Mouse (Mus musculus) liver, adult 2 months (tissue): Measurements from ENCODE around the gene Reck. TPM values are rescaled to one million over a fixed set of nuclear protein-coding genes. Genes with fewer than 3 reads are reported as not detected.

Source experiments
- DNase-seq: peaks from one replicate; pipeline ENCODE4 v3.0.0-alpha.2; 2011; ENCODE audit warnings: low read depth, low spot score; ENCODE audit errors: extremely low read depth
- H3K27ac ChIP-seq: fragments of 200-500 bp; replicated peaks from 2 replicates; pipeline ENCODE4 v1.5.1; 2012; ENCODE audit warnings: low read depth, mild to moderate bottlenecking, control low read depth, inconsistent platforms, low read length; ENCODE audit not compliant: insufficient read depth
- H3K27me3 ChIP-seq: fragments of 200-500 bp; 2 replicates; pipeline ENCODE4 v1.6.1; 2012; ENCODE audit warnings: mild to moderate bottlenecking, moderate library complexity, low read length, inconsistent platforms; ENCODE audit not compliant: control insufficient read depth, insufficient read depth
- H3K36me3 ChIP-seq: fragments of 200-500 bp; 2 replicates; pipeline ENCODE4 v1.6.1; 2012; ENCODE audit warnings: low read length, inconsistent platforms; ENCODE audit not compliant: control insufficient read depth, insufficient read depth
- H3K4me1 ChIP-seq: fragments of 200-500 bp; 2 replicates; pipeline ENCODE4 v1.6.1; 2011; ENCODE audit warnings: low read length; ENCODE audit not compliant: control insufficient read depth, insufficient read depth
- H3K4me3 ChIP-seq: fragments of 200-500 bp; 2 replicates; pipeline ENCODE4 v1.5.1; 2011; ENCODE audit warnings: low read depth, mild to moderate bottlenecking, control low read depth, low read length, moderate library complexity; ENCODE audit not compliant: insufficient read depth
- H3K79me2 ChIP-seq: fragments of 200-500 bp; 2 replicates; pipeline ENCODE4 v1.6.1; 2012; ENCODE audit warnings: inconsistent platforms, mild to moderate bottlenecking, low read length, moderate library complexity; ENCODE audit not compliant: control insufficient read depth, insufficient read depth
- H3K9ac ChIP-seq: fragments of 200-500 bp; 2 replicates; pipeline ENCODE4 v1.6.1; 2012; ENCODE audit warnings: low read depth, mild to moderate bottlenecking, control low read depth, inconsistent platforms, low read length
- CTCF ChIP-seq: fragments of 200-500 bp; IDR thresholded peaks from 2 replicates; pipeline ENCODE4 v1.5.1; 2011; ENCODE audit warnings: low read depth, low read length, control low read depth
- POLR2A ChIP-seq: fragments of 200-500 bp; IDR thresholded peaks from 2 replicates; pipeline ENCODE4 v1.6.1; 2011; ENCODE audit warnings: low read length, control low read depth; ENCODE audit not compliant: insufficient read depth; ENCODE audit errors: extremely low read depth
- WGBS: fragments of 180-500 bp; shearing (Covaris S2); methylation state at CpG from one replicate; pipeline ENCODE4 v1.1.7; 2018; 5-methylcytosine and 5-hydroxymethylcytosine counted together
- polyA plus RNA-seq: library from polyadenylated mRNA; depleted of rRNA; stranded (reverse); fragments of >200 nt; gene quantifications from 2 replicates; pipeline ENCODE4 v1.2.3, GENCODE M21; 2012
- total RNA-seq: library from RNA; depleted of rRNA; stranded (reverse); fragments of >200 nt; gene quantifications from 2 replicates; pipeline ENCODE4 v1.2.3, GENCODE M21; 2014

Reck gene
- total and polyA plus RNA-seq, 2 experiments = 2.2 to 2.6 TPM

- Histone ChIP-seq H3K4me3 (no peak within 1 kb of the TSS), H3K36me3 (no peaks in the 10 kb centered on the region), H3K27me3 (no peaks in the 10 kb centered on the region), H3K79me2 (no peaks in the 10 kb centered on the region), H3K9ac (no peak within 1 kb of the TSS), H3K4me1 (no peaks in the 10 kb centered on the region), H3K27ac (no peak within 1 kb of the TSS)
- DNase-seq = no peak
- no peak for TF ChIP-seq CTCF
- TF ChIP-seq POLR2A = no peak
- 81% methylated on average over 1 of the region's 1 CpGs for WGBS
These were observed 35.2 kb upstream of the Reck start, which contains the start of gene Olfr157 for GRCm38 (mm10) chr4:43840101-43840500. Gene Olfr157, minus strand, starts transcription at chr4:43840201.

GRCm38 (mm10) chr4:43851265-43851664 lies 24.1 kb upstream of the Reck start, which contains the start of gene Olfr155:
Gene Olfr155, plus strand, starts transcription at chr4:43851565.
- WGBS = 81% methylated on average over 6 of the region's 6 CpGs

DNA sequence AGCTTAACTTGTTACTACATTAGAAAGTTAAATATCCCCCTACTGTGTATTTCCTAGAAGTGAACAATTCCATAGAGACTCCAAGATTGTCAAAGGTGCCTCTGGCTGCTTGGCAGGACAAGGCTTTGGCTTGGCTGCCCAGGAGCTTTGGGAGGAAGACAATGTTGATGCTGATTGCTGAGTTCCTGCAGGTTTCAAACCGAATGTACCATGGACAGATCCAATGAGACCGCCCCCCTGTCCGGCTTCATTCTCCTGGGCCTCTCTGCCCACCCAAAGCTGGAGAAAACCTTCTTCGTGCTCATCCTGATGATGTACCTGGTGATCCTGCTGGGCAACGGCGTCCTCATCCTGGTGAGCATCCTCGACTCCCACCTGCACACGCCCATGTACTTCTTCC lies 21.2 kb upstream of the Reck start:
- no peak overlapping the region for H3K4me3 ChIP-seq
- TF ChIP-seq CTCF (no peak), POLR2A (no peak)
- H3K4me1 ChIP-seq = no peaks in the 10 kb centered on the region
- H3K9ac ChIP-seq = no peak overlapping the region
- no peak overlapping the region for H3K27ac ChIP-seq
- no peaks in the 10 kb centered on the region for H3K36me3 ChIP-seq
- 74% methylated on average over 8 of the region's 8 CpGs for WGBS
- no peak for DNase-seq
- H3K79me2 ChIP-seq = no peaks in the 10 kb centered on the region
- H3K27me3 ChIP-seq = no peaks in the 10 kb centered on the region

More at GRCm38 (mm10) chr4:43851265-43851664, 24.1 kb upstream of the Reck start, which contains the start of gene Olfr155:
- Histone ChIP-seq H3K4me3 (no peak within 1 kb of the TSS), H3K4me1 (no peaks in the 10 kb centered on the region), H3K27me3 (peaks cover 4% of the 10 kb centered on the region; the same call in 1 of the 2 replicates), H3K36me3 (no peaks in the 10 kb centered on the region), H3K79me2 (no peaks in the 10 kb centered on the region), H3K9ac (no peak within 1 kb of the TSS), H3K27ac (no peak within 1 kb of the TSS)
- TF ChIP-seq POLR2A (no peak), CTCF (no peak)
- no peak for DNase-seq

DNA sequence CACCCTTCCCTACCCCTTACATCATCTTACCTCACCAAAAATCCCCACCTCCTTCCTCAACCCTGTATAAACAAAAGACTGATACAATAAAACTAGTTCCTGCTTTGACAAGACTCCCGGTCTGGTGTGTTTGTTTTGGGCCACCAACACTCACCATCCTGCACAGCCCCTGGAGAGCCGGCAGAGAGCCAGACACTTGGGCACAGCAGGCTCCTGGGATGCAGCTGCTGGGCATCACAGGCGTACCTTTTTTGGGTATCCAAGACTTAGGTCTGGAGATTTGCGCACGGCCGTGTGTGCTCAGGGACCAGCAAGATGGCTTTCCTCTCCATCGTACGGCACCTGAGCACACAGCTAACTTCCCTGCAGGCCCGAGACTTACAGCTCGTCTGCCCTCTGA lies 15.4 kb upstream of the Reck start:
- H3K27ac ChIP-seq = no peak overlapping the region
- H3K4me1 ChIP-seq = no peaks in the 10 kb centered on the region
- no peak overlapping the region for H3K4me3 ChIP-seq
- TF ChIP-seq POLR2A (no peak), CTCF (no peak)
- DNase-seq = no peak
- H3K79me2 ChIP-seq = no peaks in the 10 kb centered on the region
- H3K27me3 ChIP-seq = no peaks in the 10 kb centered on the region
- H3K9ac ChIP-seq = no peak overlapping the region
- no peaks in the 10 kb centered on the region for H3K36me3 ChIP-seq
- 81% methylated on average over 10 of the region's 10 CpGs for WGBS

GRCm38 (mm10) chr4:43860744-43861519 lies 14.4 kb upstream of the Reck start:
- TF ChIP-seq CTCF (peak; percentile 92), POLR2A (no peak)
- H3K36me3 ChIP-seq = no peaks in the 10 kb centered on the region
- H3K4me3 ChIP-seq = no peak overlapping the region
- H3K4me1 ChIP-seq = no peaks in the 10 kb centered on the region
- H3K27me3 ChIP-seq = no peaks in the 10 kb centered on the region
- peak; percentile 43 for DNase-seq
- H3K9ac ChIP-seq = no peak overlapping the region
- WGBS = 17% methylated on average over 14 of the region's 14 CpGs
- H3K79me2 ChIP-seq = no peaks in the 10 kb centered on the region
- H3K27ac ChIP-seq = no peak overlapping the region

GRCm38 (mm10) chr4:43863298-43863697 lies 12.0 kb upstream of the Reck start:
- Histone ChIP-seq H3K36me3 (no peaks in the 10 kb centered on the region), H3K4me1 (no peaks in the 10 kb centered on the region), H3K79me2 (no peaks in the 10 kb centered on the region), H3K4me3 (no peak overlapping the region), H3K27ac (no peak overlapping the region), H3K9ac (no peak overlapping the region), H3K27me3 (no peaks in the 10 kb centered on the region)
- DNase-seq = no peak
- TF ChIP-seq POLR2A (no peak), CTCF (no peak)
- 56% methylated on average over 4 of the region's 4 CpGs for WGBS
